Mouse (Mus musculus) neural tube, embryonic 11.5 days (tissue): Measurements from ENCODE around the gene Acer3. TPM values are rescaled to one million over a fixed set of nuclear protein-coding genes. Genes with fewer than 3 reads are reported as not detected.

Experiments used
- ATAC-seq: fragments of 200-750 bp; cut with Nextera tagmentation; 2 replicates; pipeline ENCODE4 v1.8.0; 2017; ENCODE audit warnings: moderate number of reproducible peaks, mild to moderate bottlenecking, moderate TSS enrichment, moderate library complexity; ENCODE audit not compliant: insufficient read depth, low FRiP score, low TSS enrichment
- DNase-seq: peaks from one replicate; pipeline ENCODE4 v3.0.0-alpha.2; 2015; ENCODE audit warnings: low spot score
- H3K27ac ChIP-seq: fragments of 300-500 bp; sonication (generic); 2 replicates; pipeline ENCODE4 v1.5.1; 2014; ENCODE audit warnings: low read depth, mild to moderate bottlenecking, low read length
- H3K27me3 ChIP-seq: fragments of 300-500 bp; sonication (generic); 2 replicates; pipeline ENCODE4 v1.6.1; 2014; ENCODE audit warnings: mild to moderate bottlenecking, low read length, mixed read lengths; ENCODE audit not compliant: control insufficient read depth, insufficient read depth
- H3K36me3 ChIP-seq: fragments of 300-500 bp; sonication (generic); 2 replicates; pipeline ENCODE4 v1.6.1; 2014; ENCODE audit warnings: mild to moderate bottlenecking, low read length, moderate library complexity, mixed read lengths; ENCODE audit not compliant: control insufficient read depth, insufficient read depth
- H3K4me1 ChIP-seq: fragments of 300-500 bp; sonication (generic); 2 replicates; pipeline ENCODE4 v1.6.1; 2014; ENCODE audit warnings: low read length, mixed read lengths; ENCODE audit not compliant: control insufficient read depth, insufficient read depth
- H3K4me2 ChIP-seq: fragments of 300-500 bp; sonication (generic); 2 replicates; pipeline ENCODE4 v1.6.1; 2014; ENCODE audit warnings: low read depth, mild to moderate bottlenecking, moderate library complexity
- H3K4me3 ChIP-seq: fragments of 300-500 bp; sonication (generic); 2 replicates; pipeline ENCODE4 v1.5.1; 2014; ENCODE audit warnings: low read depth, low read length
- H3K9ac ChIP-seq: fragments of 300-500 bp; sonication (generic); 2 replicates; pipeline ENCODE4 v1.6.1; 2014; ENCODE audit warnings: mild to moderate bottlenecking, low read length
- H3K9me3 ChIP-seq: fragments of 300-500 bp; sonication (generic); 2 replicates; pipeline ENCODE4 v1.6.1; 2016; ENCODE audit warnings: low read length; ENCODE audit not compliant: control insufficient read depth
- WGBS: fragments of 180-500 bp; shearing (Covaris S2); extraction: QIAGEN DNeasy Blood & Tissue Kit; methylation state at CpG from one replicate; pipeline ENCODE4 v1.1.7; 2014; 5-methylcytosine and 5-hydroxymethylcytosine counted together
- polyA plus RNA-seq: library from polyadenylated mRNA; unstranded; fragments of >200 nt; fragmentation: Nextera tagmentation; extraction: Ambion mirVana; gene quantifications from 2 replicates; pipeline ENCODE4 v1.2.1, GENCODE M21; 2014

The Acer3 gene
- polyA plus RNA-seq, 1 experiment from 2014 or later, result 20.0 TPM

GRCm38 (mm10) chr7:98199381-98199780 is 121.6 kb downstream of the Acer3 start, which contains the start of gene B3gnt6:
Gene B3gnt6 (minus strand): TSS chr7:98199481.
- Histone ChIP-seq H3K27ac (no peak within 1 kb of the TSS), H3K4me3 (no peak within 1 kb of the TSS), H3K36me3 (no peaks in the 10 kb centered on the region), H3K9ac (no peak within 1 kb of the TSS), H3K4me2 (no peak within 1 kb of the TSS), H3K27me3 (peaks cover 21% of the 10 kb centered on the region), H3K9me3 (no peaks in the 10 kb centered on the region), H3K4me1 (peaks cover under 1% of the 10 kb centered on the region; the same call in 1 of the 2 replicates)
- ATAC-seq, result no peak
- WGBS, result 91% methylated on average over 4 of the region's 4 CpGs
- no peak for DNase-seq

- 43% methylated on average over 10 of the region's 10 CpGs for WGBS
- no peak for DNase-seq
Observed at GRCm38 (mm10) chr7:98195151-98195801, 125.7 kb downstream of the Acer3 start.

GRCm38 (mm10) chr7:98194026-98194792 is 126.8 kb downstream of the Acer3 start:
- ATAC-seq (peak; percentile 45), DNase-seq (peak; percentile 59)
- Histone ChIP-seq H3K27me3 (peaks cover 47% of the 10 kb centered on the region), H3K4me1 (peaks cover 10% of the 10 kb centered on the region), H3K4me2 (peak overlapping the region; percentile 70), H3K9ac (no peak overlapping the region; the same call in 1 of the 2 replicates), H3K4me3 (peak overlapping the region; percentile 39), H3K9me3 (no peaks in the 10 kb centered on the region), H3K36me3 (no peaks in the 10 kb centered on the region), H3K27ac (no peak overlapping the region)
- WGBS, result 2% methylated on average over 61 of the region's 61 CpGs

More at GRCm38 (mm10) chr7:98195151-98195801, 125.7 kb downstream of the Acer3 start:
- Histone ChIP-seq H3K27me3 (peaks cover 47% of the 10 kb centered on the region), H3K9me3 (no peaks in the 10 kb centered on the region), H3K27ac (no peak overlapping the region), H3K4me1 (peaks cover 10% of the 10 kb centered on the region), H3K4me3 (no peak overlapping the region), H3K36me3 (no peaks in the 10 kb centered on the region), H3K9ac (no peak overlapping the region), H3K4me2 (no peak overlapping the region)
- ATAC-seq, result no peak

GRCm38 (mm10) chr7:98193515-98194025 is 127.4 kb downstream of the Acer3 start:
- DNase-seq (peak; percentile 64), ATAC-seq (peak; percentile 71)
- Histone ChIP-seq H3K9me3 (no peaks in the 10 kb centered on the region), H3K4me3 (peak overlapping the region; percentile 39), H3K4me2 (peak overlapping the region; percentile 70), H3K27ac (no peak overlapping the region), H3K9ac (no peak overlapping the region; the same call in 1 of the 2 replicates), H3K4me1 (peaks cover 10% of the 10 kb centered on the region), H3K27me3 (peaks cover 47% of the 10 kb centered on the region), H3K36me3 (no peaks in the 10 kb centered on the region)
- 7% methylated on average over 36 of the region's 36 CpGs for WGBS

- 60% methylated on average over 17 of the region's 17 CpGs for WGBS
- DNase-seq (no peak), ATAC-seq (no peak)
- H3K9me3 ChIP-seq, result no peaks in the 10 kb centered on the region
- H3K4me3 ChIP-seq, result no peak overlapping the region
- peaks cover 47% of the 10 kb centered on the region for H3K27me3 ChIP-seq
- no peak overlapping the region for H3K9ac ChIP-seq
- H3K4me2 ChIP-seq, result no peak overlapping the region
- no peak overlapping the region for H3K27ac ChIP-seq
- peaks cover 10% of the 10 kb centered on the region for H3K4me1 ChIP-seq
- H3K36me3 ChIP-seq, result no peaks in the 10 kb centered on the region
Observed at GRCm38 (mm10) chr7:98191571-98192250, 129.3 kb downstream of the Acer3 start.

GRCm38 (mm10) chr7:98190578-98190977 is 130.4 kb downstream of the Acer3 start:
- Histone ChIP-seq H3K4me2 (no peak overlapping the region), H3K36me3 (no peaks in the 10 kb centered on the region), H3K4me1 (peaks cover 10% of the 10 kb centered on the region), H3K9me3 (no peaks in the 10 kb centered on the region), H3K9ac (no peak overlapping the region), H3K4me3 (no peak overlapping the region), H3K27ac (no peak overlapping the region), H3K27me3 (peaks cover 38% of the 10 kb centered on the region)
- no peak for DNase-seq
- WGBS, result 89% methylated on average over 1 of the region's 1 CpGs
- ATAC-seq, result no peak

GRCm38 (mm10) chr7:98189745-98190144 is 131.3 kb downstream of the Acer3 start:
- Histone ChIP-seq H3K9ac (no peak overlapping the region), H3K36me3 (no peaks in the 10 kb centered on the region), H3K4me1 (peaks cover 14% of the 10 kb centered on the region), H3K27ac (no peak overlapping the region), H3K27me3 (peaks cover 30% of the 10 kb centered on the region), H3K4me3 (no peak overlapping the region), H3K9me3 (no peaks in the 10 kb centered on the region), H3K4me2 (no peak overlapping the region)
- ATAC-seq, result no peak
- DNase-seq, result no peak
- WGBS, result 39% methylated on average over 3 of the region's 3 CpGs

GRCm38 (mm10) chr7:98188680-98189079 is 132.3 kb downstream of the Acer3 start:
- WGBS, result 87% methylated on average over 2 of the region's 2 CpGs
- no peak overlapping the region for H3K4me3 ChIP-seq
- no peak for ATAC-seq
- H3K36me3 ChIP-seq, result no peaks in the 10 kb centered on the region
- no peak overlapping the region for H3K9ac ChIP-seq
- no peak overlapping the region for H3K4me2 ChIP-seq
- H3K4me1 ChIP-seq, result peaks cover 6% of the 10 kb centered on the region
- peaks cover 19% of the 10 kb centered on the region for H3K27me3 ChIP-seq
- no peak for DNase-seq
- no peak overlapping the region for H3K27ac ChIP-seq
- no peaks in the 10 kb centered on the region for H3K9me3 ChIP-seq
